Mouse (Mus musculus) right cerebral cortex, postnatal 14 days (tissue): ENCODE measurements around the gene Shf.

Experiments
- DNase-seq: peaks from one replicate; pipeline ENCODE4 v3.0.0; 2022

Shf gene

GRCm38 (mm10) chr2:122301081-122301920, 67.7 kb downstream of the Shf start:
- peak; percentile 47 for DNase-seq

- DNase-seq, result no peak
These were observed 68.3 kb downstream of the Shf start for GRCm38 (mm10) chr2:122300656-122301020.

GRCm38 (mm10) chr2:122299911-122300655, 68.9 kb downstream of the Shf start:
- no peak for DNase-seq
